Mouse (Mus musculus): Measurements from ENCODE around the gene Gm10803. TPM values are rescaled to one million over a fixed set of nuclear protein-coding genes. Genes with fewer than 3 reads are reported as not detected.

Gene Gm10803
- total and polyA plus RNA-seq, 2 experiments: not detected

DNA sequence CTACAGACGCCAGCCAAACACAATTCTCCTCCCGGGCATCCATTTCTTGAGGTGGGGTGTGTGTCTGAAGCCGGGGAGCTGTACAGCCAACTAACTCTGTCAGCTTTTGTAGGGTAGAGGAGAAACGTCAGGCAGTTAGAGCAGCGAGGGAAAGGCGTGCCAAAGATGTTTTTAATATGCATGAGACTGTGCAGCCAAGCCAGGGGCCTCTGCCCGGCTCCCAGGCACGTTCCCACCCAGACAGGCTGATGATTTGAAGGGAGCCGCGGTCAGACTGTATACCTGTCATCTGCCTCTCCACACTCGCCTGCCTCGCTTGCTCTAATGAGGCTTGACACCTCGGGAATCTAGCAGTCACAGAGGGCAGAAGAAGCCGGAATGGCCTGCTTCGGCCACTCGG, 38.4 kb upstream of the Gm10803 start:
- WGBS: 83% methylated on average over 16 of the region's 16 CpGs
- no peak overlapping the region for H3K4me3 ChIP-seq (ENCODE audit: insufficient read depth, low read depth, low read length)
- H3K36me3 ChIP-seq (ENCODE audit: control insufficient read depth, insufficient read depth, low read length): no peaks in the 10 kb centered on the region
- H3K9ac ChIP-seq (ENCODE audit: low read depth, low read length): no peak overlapping the region
- TF ChIP-seq CTCF (IDR thresholded peaks at IDR 0.05; ENCODE audit: low read depth, low read length) (no peak), POLR2A (IDR thresholded peaks at IDR 0.05; ENCODE audit: extremely low read depth, insufficient read depth, low read length) (no peak)
- H3K27me3 ChIP-seq (ENCODE audit: control insufficient read depth, insufficient read depth, low read length): no peaks in the 10 kb centered on the region; the same call in 1 of the 2 replicates
- no peaks in the 10 kb centered on the region for H3K4me1 ChIP-seq (ENCODE audit: control insufficient read depth, insufficient read depth, low read length)
- no peak overlapping the region for H3K27ac ChIP-seq (replicated peaks; ENCODE audit: insufficient read depth, low read depth, low read length)
- no peak for DNase-seq (ENCODE audit: extremely low read depth, low read depth, low spot score)
- H3K79me2 ChIP-seq (ENCODE audit: control insufficient read depth, insufficient read depth, low read length): no peaks in the 10 kb centered on the region

GRCm38 (mm10) chr2:93525033-93525762, 35.2 kb upstream of the Gm10803 start:
- DNase-seq (ENCODE audit: extremely low read depth, low read depth, low spot score): no peak
- Histone ChIP-seq H3K4me1 (ENCODE audit: control insufficient read depth, insufficient read depth, low read length) (no peaks in the 10 kb centered on the region), H3K27me3 (ENCODE audit: control insufficient read depth, insufficient read depth, low read length) (no peaks in the 10 kb centered on the region), H3K36me3 (ENCODE audit: control insufficient read depth, insufficient read depth, low read length) (no peaks in the 10 kb centered on the region), H3K79me2 (ENCODE audit: control insufficient read depth, insufficient read depth, low read length) (no peaks in the 10 kb centered on the region), H3K9ac (ENCODE audit: low read depth, low read length) (no peak overlapping the region), H3K27ac (replicated peaks; ENCODE audit: insufficient read depth, low read depth, low read length) (no peak overlapping the region), H3K4me3 (ENCODE audit: insufficient read depth, low read depth, low read length) (no peak overlapping the region)
- TF ChIP-seq POLR2A (IDR thresholded peaks at IDR 0.05; ENCODE audit: extremely low read depth, insufficient read depth, low read length) (no peak), CTCF (IDR thresholded peaks at IDR 0.05; ENCODE audit: low read depth, low read length) (no peak)
- 87% methylated on average over 16 of the region's 16 CpGs for WGBS

GRCm38 (mm10) chr2:93529602-93530001, 30.8 kb upstream of the Gm10803 start:
- H3K79me2 ChIP-seq (ENCODE audit: control insufficient read depth, insufficient read depth, low read length): no peaks in the 10 kb centered on the region
- H3K27me3 ChIP-seq (ENCODE audit: control insufficient read depth, insufficient read depth, low read length): no peaks in the 10 kb centered on the region
- 73% methylated on average over 4 of the region's 4 CpGs for WGBS
- no peak overlapping the region for H3K27ac ChIP-seq (replicated peaks; ENCODE audit: insufficient read depth, low read depth, low read length)
- H3K36me3 ChIP-seq (ENCODE audit: control insufficient read depth, insufficient read depth, low read length): no peaks in the 10 kb centered on the region
- H3K9ac ChIP-seq (ENCODE audit: low read depth, low read length): no peak overlapping the region
- no peak overlapping the region for H3K4me3 ChIP-seq (ENCODE audit: insufficient read depth, low read depth, low read length)
- no peak for DNase-seq (ENCODE audit: extremely low read depth, low read depth, low spot score)
- H3K4me1 ChIP-seq (ENCODE audit: control insufficient read depth, insufficient read depth, low read length): no peaks in the 10 kb centered on the region
- TF ChIP-seq POLR2A (IDR thresholded peaks at IDR 0.05; ENCODE audit: extremely low read depth, insufficient read depth, low read length) (no peak), CTCF (IDR thresholded peaks at IDR 0.05; ENCODE audit: low read depth, low read length) (no peak)

DNA sequence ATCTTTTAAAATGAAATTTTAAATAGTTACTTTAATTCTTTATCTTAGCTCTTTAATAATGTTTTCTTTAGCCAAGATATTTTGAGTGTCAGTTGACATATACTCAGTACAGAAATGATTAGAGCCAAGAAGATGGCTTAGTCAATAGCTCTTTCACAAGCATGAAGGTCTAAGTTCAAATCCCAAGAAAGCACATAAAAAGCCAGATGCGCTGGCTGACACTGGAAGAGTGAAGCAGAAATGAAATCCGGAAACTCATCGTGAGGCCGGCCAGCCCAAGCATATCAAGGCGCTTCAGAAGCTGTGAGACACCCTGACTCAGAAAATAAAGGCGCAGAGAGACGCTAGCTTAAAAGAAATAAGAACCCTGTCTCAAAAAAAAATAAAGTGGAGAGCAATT, 26.5 kb upstream of the Gm10803 start:
- no peaks in the 10 kb centered on the region for H3K4me1 ChIP-seq (ENCODE audit: control insufficient read depth, insufficient read depth, low read length)
- no peak for DNase-seq (ENCODE audit: extremely low read depth, low read depth, low spot score)
- H3K36me3 ChIP-seq (ENCODE audit: control insufficient read depth, insufficient read depth, low read length): no peaks in the 10 kb centered on the region
- H3K4me3 ChIP-seq (ENCODE audit: insufficient read depth, low read depth, low read length): no peak overlapping the region
- WGBS: 89% methylated on average over 7 of the region's 7 CpGs
- H3K27me3 ChIP-seq (ENCODE audit: control insufficient read depth, insufficient read depth, low read length): no peaks in the 10 kb centered on the region
- TF ChIP-seq POLR2A (IDR thresholded peaks at IDR 0.05; ENCODE audit: extremely low read depth, insufficient read depth, low read length) (no peak), CTCF (IDR thresholded peaks at IDR 0.05; ENCODE audit: low read depth, low read length) (no peak)
- H3K79me2 ChIP-seq (ENCODE audit: control insufficient read depth, insufficient read depth, low read length): no peaks in the 10 kb centered on the region
- no peak overlapping the region for H3K27ac ChIP-seq (replicated peaks; ENCODE audit: insufficient read depth, low read depth, low read length)
- no peak overlapping the region for H3K9ac ChIP-seq (ENCODE audit: low read depth, low read length)

DNA sequence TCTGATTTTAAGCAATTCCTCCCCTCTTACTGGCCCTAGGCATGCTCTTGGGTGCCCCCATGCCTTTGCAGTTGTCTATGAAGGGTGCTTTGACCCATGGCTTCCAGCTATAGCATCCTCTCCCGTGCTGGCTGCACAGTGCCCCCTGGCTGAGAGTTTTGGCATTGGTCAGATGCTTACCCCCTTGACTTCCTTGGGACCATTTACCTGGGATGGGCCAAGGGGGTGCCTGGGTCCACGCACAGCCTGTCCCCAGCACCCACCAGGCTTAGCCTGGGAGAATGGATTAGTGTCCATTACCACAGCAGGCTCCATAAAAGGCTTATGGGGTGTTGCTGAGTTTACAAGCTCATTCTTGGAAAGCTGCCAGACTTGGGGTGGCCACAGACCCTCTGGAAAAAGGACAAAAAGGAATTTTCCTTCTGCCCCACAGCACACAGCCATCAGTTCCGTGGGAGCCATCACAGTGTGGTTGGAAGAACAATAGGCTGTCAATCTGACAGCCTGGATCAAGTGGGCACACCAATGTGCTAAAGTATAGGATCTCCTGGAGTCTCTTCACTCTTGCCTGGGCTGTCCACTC, 22.9 kb upstream of the Gm10803 start:
- H3K9ac ChIP-seq (ENCODE audit: low read depth, low read length): no peak overlapping the region
- no peak for DNase-seq (ENCODE audit: extremely low read depth, low read depth, low spot score)
- TF ChIP-seq CTCF (IDR thresholded peaks at IDR 0.05; ENCODE audit: low read depth, low read length) (peak; percentile 46), POLR2A (IDR thresholded peaks at IDR 0.05; ENCODE audit: extremely low read depth, insufficient read depth, low read length) (no peak)
- H3K27me3 ChIP-seq (ENCODE audit: control insufficient read depth, insufficient read depth, low read length): no peaks in the 10 kb centered on the region
- H3K4me3 ChIP-seq (ENCODE audit: insufficient read depth, low read depth, low read length): no peak overlapping the region
- no peaks in the 10 kb centered on the region for H3K36me3 ChIP-seq (ENCODE audit: control insufficient read depth, insufficient read depth, low read length)
- H3K4me1 ChIP-seq (ENCODE audit: control insufficient read depth, insufficient read depth, low read length): no peaks in the 10 kb centered on the region
- 62% methylated on average over 3 of the region's 3 CpGs for WGBS
- H3K27ac ChIP-seq (replicated peaks; ENCODE audit: insufficient read depth, low read depth, low read length): no peak overlapping the region
- no peaks in the 10 kb centered on the region for H3K79me2 ChIP-seq (ENCODE audit: control insufficient read depth, insufficient read depth, low read length)

DNA sequence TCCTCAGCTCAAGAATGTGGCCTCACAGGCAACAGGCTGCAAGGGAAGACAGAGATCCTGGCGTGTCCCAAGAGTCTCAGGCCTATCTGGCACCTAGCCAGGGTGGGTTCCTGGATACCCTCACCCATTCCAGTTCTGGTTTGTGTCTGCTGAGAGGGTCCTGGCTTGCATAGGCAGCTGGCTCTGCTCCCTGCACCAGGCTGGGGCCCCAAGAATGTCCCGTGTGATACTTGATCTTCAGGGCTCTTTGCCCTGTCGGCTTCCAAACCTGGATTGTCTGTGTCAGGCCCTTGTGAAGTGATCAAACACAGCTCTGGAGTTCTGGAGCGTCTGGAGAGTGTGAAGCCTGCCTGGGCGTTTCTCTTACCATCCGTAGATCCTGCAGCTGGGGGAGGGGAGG, 22.2 kb upstream of the Gm10803 start:
- no peaks in the 10 kb centered on the region for H3K4me1 ChIP-seq (ENCODE audit: control insufficient read depth, insufficient read depth, low read length)
- H3K4me3 ChIP-seq (ENCODE audit: insufficient read depth, low read depth, low read length): no peak overlapping the region
- no peaks in the 10 kb centered on the region for H3K79me2 ChIP-seq (ENCODE audit: control insufficient read depth, insufficient read depth, low read length)
- 40% methylated on average over 6 of the region's 6 CpGs for WGBS
- TF ChIP-seq CTCF (IDR thresholded peaks at IDR 0.05; ENCODE audit: low read depth, low read length) (no peak), POLR2A (IDR thresholded peaks at IDR 0.05; ENCODE audit: extremely low read depth, insufficient read depth, low read length) (no peak)
- no peak overlapping the region for H3K27ac ChIP-seq (replicated peaks; ENCODE audit: insufficient read depth, low read depth, low read length)
- DNase-seq (ENCODE audit: extremely low read depth, low read depth, low spot score): no peak
- H3K27me3 ChIP-seq (ENCODE audit: control insufficient read depth, insufficient read depth, low read length): no peaks in the 10 kb centered on the region
- H3K36me3 ChIP-seq (ENCODE audit: control insufficient read depth, insufficient read depth, low read length): no peaks in the 10 kb centered on the region
- H3K9ac ChIP-seq (ENCODE audit: low read depth, low read length): no peak overlapping the region

All from liver, adult 2 months (tissue).